Mouse (Mus musculus) left cerebral cortex, postnatal 36 days (tissue): Measurements from ENCODE around the gene Lypd6b. TPM values are rescaled to one million over a fixed set of nuclear protein-coding genes. Genes with fewer than 3 reads are reported as not detected.

Source experiments
- DNase-seq, 2 experiments: peaks; one replicate each; pipeline ENCODE4 v3.0.0; 2021 to 2022; ENCODE audit warnings: low spot score in 2 of 2, mixed read lengths in 1 of 2
- intact Hi-C: fragments of 180-260 bp; cut with DNase I; formaldehyde crosslinking; loops from one replicate; pipeline ENCODE4 v1.15.1; 2025
- total RNA-seq, 2 experiments: library from RNA; stranded (reverse); gene quantifications; 2 replicates each; pipeline ENCODE4 v1.2.3; 2021

Lypd6b gene
- total RNA-seq, 2 experiments from 2014 or later = 7.8 to 9.0 TPM

GRCm38 (mm10) chr2:49856584-49856983 is 69.1 kb downstream of the Lypd6b start:
- DNase-seq = no peak
- intact Hi-C loops = no loop called here

- no peak for DNase-seq
- intact Hi-C loops = no loop called here
These were observed 72.9 kb downstream of the Lypd6b start for GRCm38 (mm10) chr2:49860219-49860962.

- intact Hi-C loops = no loop called here
These were observed 73.6 kb downstream of the Lypd6b start for GRCm38 (mm10) chr2:49860969-49861592.

GRCm38 (mm10) chr2:49861658-49862057 is 74.2 kb downstream of the Lypd6b start:
- DNase-seq = no peak
- intact Hi-C loops = no loop called here

More at GRCm38 (mm10) chr2:49860969-49861592, 73.6 kb downstream of the Lypd6b start:
- no peak for DNase-seq

GRCm38 (mm10) chr2:49868116-49868858 is 80.8 kb downstream of the Lypd6b start:
- DNase-seq = no peak
- intact Hi-C loops = no loop called here

GRCm38 (mm10) chr2:49869044-49869443 is 81.6 kb downstream of the Lypd6b start:
- intact Hi-C loops = no loop called here
- DNase-seq = peak; percentile 8 to 28

- DNase-seq = no peak
- intact Hi-C loops = no loop called here
These were observed 82.5 kb downstream of the Lypd6b start for GRCm38 (mm10) chr2:49869782-49870514.

GRCm38 (mm10) chr2:49871012-49871411 is 83.5 kb downstream of the Lypd6b start:
- intact Hi-C loops = no loop called here
- no peak for DNase-seq

GRCm38 (mm10) chr2:49880507-49880906 is 93.0 kb downstream of the Lypd6b start:
- intact Hi-C loops = no loop called here
- no peak for DNase-seq

- intact Hi-C loops = no loop called here
These were observed 93.5 kb downstream of the Lypd6b start for GRCm38 (mm10) chr2:49881002-49881401.

GRCm38 (mm10) chr2:49882461-49882860 is 95.0 kb downstream of the Lypd6b start:
- no peak for DNase-seq
- intact Hi-C loops = no loop called here

More at GRCm38 (mm10) chr2:49881002-49881401, 93.5 kb downstream of the Lypd6b start:
- no peak for DNase-seq

- intact Hi-C loops = no loop called here
These were observed 96.5 kb downstream of the Lypd6b start for GRCm38 (mm10) chr2:49883990-49884389.

GRCm38 (mm10) chr2:49886209-49886608 is 98.7 kb downstream of the Lypd6b start:
- DNase-seq = no peak
- intact Hi-C loops = no loop called here

More at GRCm38 (mm10) chr2:49883990-49884389, 96.5 kb downstream of the Lypd6b start:
- DNase-seq = no peak

GRCm38 (mm10) chr2:49888346-49888745 is 100.9 kb downstream of the Lypd6b start:
- intact Hi-C loops = no loop called here
- no peak for DNase-seq

GRCm38 (mm10) chr2:49890727-49891126 is 103.2 kb downstream of the Lypd6b start:
- intact Hi-C loops = no loop called here
- no peak for DNase-seq

GRCm38 (mm10) chr2:49909838-49910407 is 122.4 kb downstream of the Lypd6b start:
- no peak for DNase-seq
- intact Hi-C loops = no loop called here

- intact Hi-C loops = no loop called here
- no peak for DNase-seq
These were observed 124.0 kb downstream of the Lypd6b start for GRCm38 (mm10) chr2:49911296-49912034.

- no peak for DNase-seq
- intact Hi-C loops = no loop called here
These were observed 124.9 kb downstream of the Lypd6b start for GRCm38 (mm10) chr2:49912261-49912895.
